Mouse (Mus musculus) adrenal gland, postnatal 4 days (tissue): ENCODE data around the gene Olfr1368. TPM values are rescaled to one million over a fixed set of nuclear protein-coding genes. Genes with fewer than 3 reads are reported as not detected.

Experiments used
- total RNA-seq, 2 experiments: library from RNA; stranded (reverse); gene quantifications; 2 replicates each; pipeline ENCODE4 v1.2.3; 2021

Gene Olfr1368
- total RNA-seq, 2 experiments from 2014 or later: not detected

Other genes with a start within 250 kb of the Olfr1368 start
- gene Olfr1370, start 70.9 kb downstream of the Olfr1368 start, total RNA-seq: not detected
- gene Olfr1369-ps1, start 34.4 kb downstream of the Olfr1368 start, total RNA-seq: not detected
- gene Olfr263, start 16.2 kb downstream of the Olfr1368 start, total RNA-seq: not detected
- gene Trim27, start 33.6 kb upstream of the Olfr1368 start, total RNA-seq: 10 to 100 TPM; 73.3 to 75.1 TPM
- not detected for gene Gpx5, start 146.9 kb upstream of the Olfr1368 start, total RNA-seq
- gene Gpx6, start 166.3 kb upstream of the Olfr1368 start, total RNA-seq: under 1 TPM in 1 of 2 experiments, not detected in 1; 0.81 TPM
- gene Olfr1367, start 201.0 kb upstream of the Olfr1368 start, total RNA-seq: not detected
- 10 to 100 TPM; 12.0 to 13.0 TPM for gene Zscan12, start 217.0 kb upstream of the Olfr1368 start, total RNA-seq